Mouse (Mus musculus) frontal cortex, adult (tissue): Measurements from ENCODE around the gene Fam133b.
A peak's percentile ranks its signal among the peaks of the same experiment; 100 is the strongest.
"Not testable (repeated sequence)": the region's sequence is repeated elsewhere in the genome, so short reads cannot be mapped to it uniquely, and the experiment has no call there.

Experiments
- ATAC-seq: cut with Nextera tagmentation; 2 replicates; pipeline ENCODE4 v1.9.2; 2017; ENCODE audit warnings: mild to moderate bottlenecking, moderate library complexity, mixed read lengths; ENCODE audit not compliant: low TSS enrichment

Gene Fam133b

DNA sequence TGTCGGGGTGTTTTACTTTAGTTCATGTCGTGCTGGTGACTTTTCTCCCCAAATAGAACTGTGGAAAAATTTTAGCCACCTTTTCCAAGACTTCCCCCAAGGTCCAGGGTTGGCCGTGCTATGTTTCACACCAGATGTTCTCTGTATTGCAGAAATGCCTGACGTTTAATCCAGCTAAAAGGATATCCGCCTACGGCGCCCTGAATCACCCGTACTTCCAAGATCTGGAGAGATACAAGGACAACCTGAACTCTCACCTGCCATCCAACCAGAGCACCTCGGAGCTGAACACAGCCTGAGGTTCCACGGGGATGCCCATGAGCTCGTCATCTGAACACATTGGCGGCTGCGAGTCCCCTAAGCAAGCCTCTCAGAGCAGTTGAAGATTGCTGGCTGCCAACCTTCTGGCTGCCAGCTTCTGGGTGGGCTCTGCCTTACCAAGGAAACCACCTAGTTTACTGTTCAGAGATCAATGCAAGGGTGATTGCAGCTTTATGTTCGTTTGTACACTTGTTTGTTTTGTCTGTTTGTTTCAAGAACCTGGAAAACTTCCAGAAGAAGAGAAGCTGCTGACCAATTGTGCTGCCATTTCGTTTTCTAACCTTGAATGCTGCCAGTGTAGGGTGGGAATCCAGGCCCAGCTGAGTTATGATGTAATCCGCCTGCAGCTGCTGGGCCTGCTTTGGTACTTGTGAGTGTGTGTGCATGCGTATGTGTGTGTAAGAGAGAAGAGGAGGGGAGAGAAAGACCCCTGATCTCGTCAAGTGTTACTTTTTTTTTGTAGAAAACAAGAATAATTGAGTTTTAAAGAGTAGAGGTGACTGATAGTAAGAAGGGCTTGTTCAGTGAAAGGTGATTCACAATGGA lies 22.9 kb upstream of the Fam133b start:
- ATAC-seq = no peak

GRCm38 (mm10) chr5:3521741-3522140 lies 21.9 kb upstream of the Fam133b start:
- peak; percentile 50; the same call in 1 of the 2 replicates for ATAC-seq

DNA sequence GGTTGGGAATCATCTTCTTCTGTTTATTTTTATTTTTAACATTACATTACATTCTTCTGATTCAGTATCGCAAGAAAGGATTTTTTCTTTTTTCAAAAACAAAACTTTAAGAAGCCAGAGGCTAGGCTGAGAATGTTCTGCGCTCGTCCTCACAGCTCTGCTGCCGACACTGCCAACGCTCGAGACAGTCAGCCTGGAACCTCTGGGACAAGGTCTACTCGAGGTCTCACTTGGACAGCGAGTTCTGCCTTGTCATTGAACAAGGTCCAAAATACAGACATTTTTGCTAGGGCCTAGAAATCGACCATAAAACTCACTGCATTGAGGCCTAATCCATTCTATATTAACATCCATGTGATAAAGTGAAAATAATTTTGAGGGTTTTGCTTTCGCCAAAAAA lies 20.8 kb upstream of the Fam133b start:
- no peak for ATAC-seq

- no peak for ATAC-seq
Observed at GRCm38 (mm10) chr5:3527041-3527691, 16.5 kb upstream of the Fam133b start.

- ATAC-seq = no peak
Observed at GRCm38 (mm10) chr5:3529585-3530189, 13.9 kb upstream of the Fam133b start.

- ATAC-seq = not testable (repeated sequence)
Observed at GRCm38 (mm10) chr5:3532048-3532447, 11.6 kb upstream of the Fam133b start.

DNA sequence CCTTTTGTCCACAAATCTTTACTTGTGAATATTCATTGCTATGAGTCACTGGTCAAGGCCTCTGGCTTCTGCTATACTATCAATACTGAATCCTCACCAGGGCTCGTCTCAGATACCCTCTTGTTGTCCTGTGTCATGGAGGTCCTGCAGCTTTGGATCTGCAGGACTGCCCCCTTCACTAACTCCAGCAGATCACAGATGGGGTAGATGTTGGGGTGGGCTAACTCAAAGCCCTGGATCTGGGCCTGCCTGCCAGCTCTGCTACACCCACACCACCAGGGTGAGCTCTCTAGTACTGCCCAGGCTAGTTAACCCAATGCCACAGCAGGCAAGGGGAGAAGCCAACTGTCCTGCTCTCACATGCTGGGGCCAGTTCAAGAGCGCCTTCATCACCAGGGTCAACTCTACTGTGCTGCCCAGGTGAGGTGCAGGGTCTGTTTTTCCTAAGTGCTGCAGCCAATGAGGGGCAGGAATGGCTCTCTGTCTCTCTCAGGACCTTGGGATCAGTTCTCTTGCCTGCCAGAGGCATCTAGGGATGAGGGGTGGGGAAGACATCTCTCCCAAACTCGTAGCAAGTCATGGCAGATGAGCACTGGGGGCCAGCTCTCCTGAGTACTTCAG lies 6.9 kb upstream of the Fam133b start:
- no peak for ATAC-seq

- no peak for ATAC-seq
Observed at GRCm38 (mm10) chr5:3538505-3539472, 4.8 kb upstream of the Fam133b start.

DNA sequence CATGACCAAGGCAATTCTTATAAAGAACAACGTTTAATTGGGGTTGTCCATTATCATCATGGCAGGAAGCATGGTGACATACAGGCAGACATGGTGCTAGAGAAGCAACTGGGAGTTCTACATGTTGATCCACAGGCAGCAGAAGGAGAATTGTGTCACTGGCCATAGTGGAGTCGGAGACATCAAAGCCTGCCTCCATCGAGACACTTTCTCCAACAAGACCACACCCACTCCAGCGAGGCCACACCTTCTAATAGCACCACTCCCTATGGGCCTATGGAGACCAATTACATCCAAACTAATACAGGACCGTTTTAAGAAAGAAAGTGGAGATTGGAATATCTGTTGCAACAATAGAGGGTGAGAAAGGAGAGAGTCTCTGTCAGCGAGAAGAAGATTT lies 1.8 kb upstream of the Fam133b start:
- ATAC-seq = no peak

GRCm38 (mm10) chr5:3544480-3544769 lies 792 bp downstream of the Fam133b start:
- peak; percentile 11; the same call in 1 of the 2 replicates for ATAC-seq

- no peak for ATAC-seq
Observed at GRCm38 (mm10) chr5:3546226-3546625, 2.6 kb downstream of the Fam133b start.

- no peak for ATAC-seq
Observed at GRCm38 (mm10) chr5:3551481-3551880, 7.8 kb downstream of the Fam133b start.

DNA sequence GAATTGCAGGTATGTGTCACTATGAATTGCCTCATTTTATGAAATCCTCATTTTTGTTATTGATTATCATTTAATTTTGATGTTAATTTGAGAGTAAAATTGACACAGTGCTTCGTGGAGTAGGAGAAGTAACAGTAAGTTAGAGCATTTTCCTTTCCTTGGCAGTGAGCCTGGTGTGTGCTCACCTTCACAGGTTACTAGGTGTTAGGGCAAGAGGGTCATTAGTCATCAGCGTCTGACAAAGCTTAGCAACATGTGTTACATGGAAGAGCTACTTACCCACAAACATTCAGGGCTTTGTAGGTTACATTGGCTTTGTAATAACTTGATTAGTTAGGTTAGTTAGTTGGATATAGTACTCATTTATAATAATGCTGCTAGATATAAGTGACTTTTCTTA lies 10.6 kb downstream of the Fam133b start:
- no peak for ATAC-seq

- no peak for ATAC-seq
Observed at GRCm38 (mm10) chr5:3571266-3571665, 27.6 kb downstream of the Fam133b start, which contains the start of gene 1700109H08Rik. Gene 1700109H08Rik, plus strand, starts transcription at chr5:3571566.

DNA sequence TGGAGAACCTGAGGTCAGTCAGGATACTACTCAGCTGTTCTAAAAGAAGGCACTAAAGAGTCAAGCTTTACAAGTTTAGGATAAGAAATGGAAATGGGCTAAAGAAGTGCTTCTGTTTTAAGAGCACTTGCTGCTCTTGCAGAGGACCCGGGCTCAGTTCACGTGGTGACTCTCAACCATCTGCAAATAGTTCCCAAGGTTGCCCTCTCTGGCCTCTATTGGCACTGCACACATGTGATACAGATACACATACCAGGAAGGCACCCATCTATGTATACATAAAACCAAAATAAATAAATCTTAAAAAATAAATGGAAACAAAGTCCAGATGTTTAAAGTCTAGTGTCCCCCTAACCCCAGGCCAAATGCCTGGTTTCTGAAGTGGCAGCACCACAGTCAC lies 31.2 kb downstream of the Fam133b start:
- no peak for ATAC-seq

DNA sequence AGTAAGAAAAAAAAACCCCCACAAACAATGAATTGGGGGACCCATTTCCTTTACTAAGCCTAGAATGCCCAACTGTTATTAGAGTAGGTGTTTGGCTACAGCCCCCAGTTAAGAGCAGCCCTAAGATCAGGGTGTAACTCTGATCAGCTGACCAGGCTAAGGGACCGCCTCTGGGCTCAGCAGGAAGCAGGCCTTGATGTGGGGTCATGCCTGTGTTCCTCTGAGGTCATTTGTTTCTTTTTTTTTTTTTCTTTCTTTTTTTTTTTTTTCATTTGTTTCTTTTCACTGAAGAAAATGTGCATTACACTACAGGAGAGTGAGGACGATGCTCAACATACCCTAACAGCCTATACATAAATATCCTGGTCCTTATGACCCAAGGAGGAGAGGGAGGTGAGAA lies 34.3 kb downstream of the Fam133b start:
- no peak for ATAC-seq

- no peak for ATAC-seq
Observed at GRCm38 (mm10) chr5:3579066-3579465, 35.4 kb downstream of the Fam133b start.

DNA sequence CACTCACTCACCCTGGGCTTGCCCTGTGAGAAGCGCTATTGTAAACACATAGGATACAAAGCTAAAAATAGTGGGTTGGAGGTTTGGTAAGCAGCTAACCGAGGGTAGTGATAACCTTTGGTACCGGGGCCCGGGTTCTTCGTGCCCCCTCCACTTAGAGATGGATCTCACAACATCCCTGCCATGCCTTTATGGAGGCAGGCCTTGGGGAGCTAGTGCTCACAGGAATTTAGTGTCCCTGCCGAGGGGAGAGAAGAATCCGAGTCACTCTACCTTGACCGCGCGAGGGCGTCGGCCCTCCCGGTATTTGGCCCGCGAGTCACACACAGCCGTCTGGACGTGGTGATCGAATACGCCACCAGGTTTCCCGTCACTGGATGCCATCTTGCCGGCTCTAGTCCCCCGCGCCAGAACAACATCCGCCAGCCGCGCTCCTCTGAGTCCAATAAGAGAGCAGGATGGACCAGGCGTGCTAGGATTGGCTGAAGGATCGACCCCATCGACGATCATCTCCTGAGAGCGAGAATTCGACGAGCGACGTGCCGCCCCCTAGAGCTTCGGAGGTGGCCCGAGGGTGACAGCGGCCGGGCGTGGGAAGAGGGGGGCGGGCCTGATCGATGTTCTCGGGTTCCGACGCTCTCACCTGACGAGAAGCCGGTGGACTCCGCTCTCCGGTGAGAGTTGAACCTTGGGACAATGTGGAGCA lies 52.2 kb downstream of the Fam133b start, which contains the start of gene Pex1:
Pex1 (plus strand) TSS at position 374 of the 706 bp plus-strand sequence.
- peak; percentile 95 for ATAC-seq

DNA sequence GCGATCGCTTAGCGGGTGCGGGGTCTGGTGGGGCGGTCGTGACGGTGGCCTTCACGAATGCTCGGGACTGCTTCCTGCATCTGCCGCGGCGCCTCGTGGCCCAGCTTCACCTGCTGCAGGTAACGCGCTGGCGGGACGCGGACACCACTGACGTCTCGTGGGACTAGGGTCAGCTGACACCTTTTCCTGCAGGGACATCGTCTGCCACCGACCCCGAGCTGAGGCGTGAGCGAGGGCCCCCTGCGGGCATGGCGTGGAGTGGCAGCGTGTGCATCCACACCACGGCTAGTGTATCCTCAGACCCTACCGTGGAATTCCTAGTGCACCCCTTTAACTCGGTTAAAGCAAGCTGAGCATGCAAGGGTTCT lies 52.8 kb downstream of the Fam133b start, which contains the start of gene Rbm48:
Rbm48 (minus strand) TSS at position 187 of the 368 bp plus-strand sequence.
- peak; percentile 89 for ATAC-seq

DNA sequence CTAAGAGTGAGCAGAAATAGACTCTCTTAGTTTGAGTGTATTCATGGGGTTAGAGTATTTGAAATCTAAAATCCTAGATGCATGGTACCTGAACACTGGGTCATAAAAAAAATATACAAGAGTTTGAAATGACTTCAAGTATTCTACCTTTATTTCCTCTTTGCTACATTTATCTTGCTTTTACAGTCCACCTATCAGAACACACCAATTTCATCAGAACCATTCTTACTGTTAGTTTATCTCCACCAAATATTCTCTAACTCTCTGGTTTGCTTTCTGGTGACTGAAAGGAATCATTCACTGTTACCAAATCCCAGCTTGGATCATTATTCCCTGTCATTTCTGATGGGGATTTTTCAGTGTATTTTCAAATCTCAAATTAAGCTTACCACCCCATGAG lies 53.5 kb downstream of the Fam133b start:
- ATAC-seq = no peak
